Mouse (Mus musculus) lung, adult 2 months (tissue): ENCODE results near the gene Nfic.
A peak's percentile ranks its signal among the peaks of the same experiment; 100 is the strongest.

Experiments
- CTCF ChIP-seq: fragments of 200-500 bp; IDR thresholded peaks from 2 replicates; pipeline ENCODE4 v1.5.1; 2011; ENCODE audit warnings: mild to moderate bottlenecking, low read length, control low read depth; ENCODE audit not compliant: insufficient read depth
- POLR2A ChIP-seq: fragments of 200-500 bp; IDR thresholded peaks from 2 replicates; pipeline ENCODE4 v1.6.1; 2011; ENCODE audit warnings: low read depth, mild to moderate bottlenecking, control low read depth, low read length, borderline replicate concordance; ENCODE audit errors: extremely low read depth

DNA sequence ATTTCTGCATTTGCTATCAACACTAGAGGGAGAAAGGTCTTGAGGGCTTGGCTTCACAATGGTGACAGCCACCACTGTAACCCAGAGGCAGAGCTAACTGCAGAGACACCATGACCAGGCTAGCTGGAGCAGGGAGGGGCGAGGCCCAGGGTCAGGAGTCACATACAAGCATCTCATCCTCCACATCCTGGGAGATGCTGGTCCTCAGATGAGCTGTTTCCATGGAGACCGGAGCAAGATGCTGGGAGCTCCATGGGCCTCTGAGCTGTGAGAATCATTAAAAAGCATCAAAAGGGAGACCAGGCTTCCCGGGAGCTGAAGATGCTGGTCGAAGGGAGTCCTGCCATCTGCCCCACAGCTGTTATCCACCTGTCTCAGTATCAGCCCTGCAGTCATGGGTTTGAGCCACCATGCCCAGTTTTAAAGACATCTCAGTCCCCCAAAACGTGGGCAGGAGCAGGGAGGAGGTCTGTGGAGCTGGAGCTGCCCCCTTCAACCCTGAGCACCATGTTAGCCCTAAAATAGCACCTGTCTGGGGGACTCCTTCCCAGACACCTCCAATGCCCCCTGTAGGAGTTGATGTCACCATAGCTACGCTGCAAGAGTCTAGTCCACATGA is 29.1 kb upstream of the Nfic start:
- TF ChIP-seq CTCF (no peak), POLR2A (peak; percentile 16; the same call in 1 of the 2 replicates)
